Mouse (Mus musculus) intestine, embryonic 14.5 days (tissue): ENCODE measurements around the gene Gm10662. TPM values are rescaled to one million over a fixed set of nuclear protein-coding genes. Genes with fewer than 3 reads are reported as not detected.
"Not testable (repeated sequence)": the region's sequence is repeated elsewhere in the genome, so short reads cannot be mapped to it uniquely, and the experiment has no call there.

ENCODE experiments used
- ATAC-seq: fragments of 200-750 bp; cut with Nextera tagmentation; replicated peaks from 2 replicates; pipeline ENCODE4 v1.8.0; 2017; ENCODE audit warnings: low read depth, moderate number of reproducible peaks, moderate TSS enrichment, moderate library complexity; ENCODE audit not compliant: low FRiP score, low TSS enrichment
- DNase-seq: peaks from one replicate; pipeline ENCODE4 v3.0.0-alpha.2; 2018; ENCODE audit warnings: low spot score
- H3K27ac ChIP-seq: fragments of 300-500 bp; sonication (generic); 2 replicates; pipeline ENCODE4 v1.5.1; 2014; ENCODE audit warnings: low read depth, mild to moderate bottlenecking, control low read depth
- H3K27me3 ChIP-seq: fragments of 300-500 bp; sonication (generic); replicated peaks from 2 replicates; pipeline ENCODE4 v1.6.1; 2014; ENCODE audit warnings: low read length, control low read depth; ENCODE audit not compliant: control insufficient read depth, insufficient read depth
- H3K36me3 ChIP-seq: fragments of 300-500 bp; sonication (generic); 2 replicates; pipeline ENCODE4 v1.6.1; 2014; ENCODE audit warnings: low read length, control low read depth; ENCODE audit not compliant: control insufficient read depth, insufficient read depth
- H3K4me1 ChIP-seq: fragments of 300-500 bp; sonication (generic); replicated peaks from 2 replicates; pipeline ENCODE4 v1.6.1; 2014; ENCODE audit warnings: low read length, control low read depth, mixed read lengths; ENCODE audit not compliant: control insufficient read depth, insufficient read depth
- H3K4me2 ChIP-seq: fragments of 300-500 bp; sonication (generic); 2 replicates; pipeline ENCODE4 v1.6.1; 2014; ENCODE audit warnings: low read length
- H3K4me3 ChIP-seq: fragments of 300-500 bp; sonication (generic); 2 replicates; pipeline ENCODE4 v1.5.1; 2014; ENCODE audit warnings: low read depth, low read length, control low read depth, mixed read lengths
- H3K9ac ChIP-seq: fragments of 300-500 bp; sonication (generic); 2 replicates; pipeline ENCODE4 v1.6.1; 2014; ENCODE audit warnings: mild to moderate bottlenecking, low read length
- H3K9me3 ChIP-seq: fragments of 300-500 bp; sonication (generic); 2 replicates; pipeline ENCODE4 v1.6.1; 2016; ENCODE audit warnings: low read length, control low read depth; ENCODE audit not compliant: control insufficient read depth
- WGBS: fragments of 180-500 bp; shearing (Covaris S2); extraction: QIAGEN DNeasy Blood & Tissue Kit; methylation state at CpG from one replicate; pipeline ENCODE4 v1.1.7; 2014; 5-methylcytosine and 5-hydroxymethylcytosine counted together
- polyA plus RNA-seq: library from polyadenylated mRNA; unstranded; fragments of >200 nt; fragmentation: Nextera tagmentation; extraction: Ambion mirVana; gene quantifications from 2 replicates; pipeline ENCODE4 v1.2.1, GENCODE M21; 2014

The Gm10662 gene
- not detected in 2 replicates for polyA plus RNA-seq

DNA sequence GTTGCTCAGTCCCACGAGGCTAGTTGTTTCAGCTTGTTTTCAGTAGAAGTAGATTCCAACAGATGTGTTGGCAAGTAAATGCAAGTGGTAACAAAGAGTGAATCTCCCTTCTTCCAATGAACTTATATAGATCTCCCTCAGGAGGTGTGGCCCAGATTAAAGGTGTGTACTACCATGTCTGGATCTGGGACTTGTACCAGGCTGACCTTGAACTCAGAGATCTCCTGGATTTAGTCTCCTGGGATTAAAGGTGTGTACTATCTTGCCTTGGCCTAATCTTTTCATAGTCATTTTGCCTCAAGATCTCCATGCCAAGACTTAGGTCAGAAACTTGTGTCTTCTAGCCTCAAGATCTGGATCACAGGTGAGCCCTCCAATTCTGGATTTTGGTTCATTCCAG is at the start of gene Gm10662:
Gene Gm10662 (minus strand): TSS at position 101 of the 400 bp plus-strand sequence.
- not testable (repeated sequence) for DNase-seq, H3K9me3 ChIP-seq, H3K4me1 ChIP-seq, H3K36me3 ChIP-seq, H3K9ac ChIP-seq, H3K4me3 ChIP-seq, H3K4me2 ChIP-seq, ATAC-seq, H3K27me3 ChIP-seq, H3K27ac ChIP-seq
- no CpG with 5 or more reads among the region's 1 CpGs for WGBS

DNA sequence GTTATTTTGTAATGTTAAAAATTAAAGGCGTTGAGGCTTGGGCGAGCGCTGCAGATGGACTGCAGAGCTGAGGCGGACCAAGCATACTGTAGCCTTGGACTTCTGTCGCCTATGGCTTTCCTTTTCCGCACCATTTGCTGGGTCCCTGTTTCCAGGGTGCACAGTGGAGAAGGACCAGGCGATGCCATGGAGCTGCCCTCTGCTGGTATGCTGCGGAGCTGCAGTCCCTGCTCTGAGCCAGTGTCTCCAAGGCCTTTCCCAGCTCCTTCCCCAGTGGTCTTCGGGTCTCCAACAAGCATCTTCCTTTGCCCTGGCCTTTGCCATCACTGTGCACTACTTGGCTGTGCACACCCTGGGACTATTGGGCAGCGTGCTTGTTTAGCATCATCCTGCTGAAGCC is 19.2 kb upstream of the Gm10662 start:
- not testable (repeated sequence) for DNase-seq, H3K4me1 ChIP-seq, ATAC-seq

More for the DNA sequence above, 19.2 kb upstream of the Gm10662 start:
- WGBS, result 88% methylated on average over 10 of the region's 10 CpGs
- not testable (repeated sequence) for H3K4me2 ChIP-seq, H3K9ac ChIP-seq, H3K36me3 ChIP-seq, H3K4me3 ChIP-seq, H3K27ac ChIP-seq, H3K9me3 ChIP-seq, H3K27me3 ChIP-seq

Other genes with a start within 250 kb of the Gm10662 start
- gene Gm4214, start 159.8 kb downstream of the Gm10662 start, polyA plus RNA-seq, result not detected in 2 replicates
- gene Gm4216, start 124.6 kb downstream of the Gm10662 start, polyA plus RNA-seq, result not detected in 2 replicates
- gene Vmn1r163, start 88.9 kb downstream of the Gm10662 start, polyA plus RNA-seq, result not detected in 2 replicates
- gene Gm8720, start 77.0 kb downstream of the Gm10662 start, polyA plus RNA-seq, result not detected in 2 replicates
- gene Vmn1r165, start 72.9 kb upstream of the Gm10662 start, polyA plus RNA-seq, result not detected in 2 replicates
- not detected in 2 replicates for gene Vmn1r166, start 107.2 kb upstream of the Gm10662 start, polyA plus RNA-seq
- gene Gm6902, start 134.4 kb upstream of the Gm10662 start, polyA plus RNA-seq, result not detected in 2 replicates
- gene Nlrp4e, start 156.7 kb upstream of the Gm10662 start, polyA plus RNA-seq, result not detected in 2 replicates
- not detected in 2 replicates for gene Nlrp5, start 241.4 kb upstream of the Gm10662 start, polyA plus RNA-seq